20 mouse cellular contexts compared by ENCODE assay signal in the genomic region with DNA sequence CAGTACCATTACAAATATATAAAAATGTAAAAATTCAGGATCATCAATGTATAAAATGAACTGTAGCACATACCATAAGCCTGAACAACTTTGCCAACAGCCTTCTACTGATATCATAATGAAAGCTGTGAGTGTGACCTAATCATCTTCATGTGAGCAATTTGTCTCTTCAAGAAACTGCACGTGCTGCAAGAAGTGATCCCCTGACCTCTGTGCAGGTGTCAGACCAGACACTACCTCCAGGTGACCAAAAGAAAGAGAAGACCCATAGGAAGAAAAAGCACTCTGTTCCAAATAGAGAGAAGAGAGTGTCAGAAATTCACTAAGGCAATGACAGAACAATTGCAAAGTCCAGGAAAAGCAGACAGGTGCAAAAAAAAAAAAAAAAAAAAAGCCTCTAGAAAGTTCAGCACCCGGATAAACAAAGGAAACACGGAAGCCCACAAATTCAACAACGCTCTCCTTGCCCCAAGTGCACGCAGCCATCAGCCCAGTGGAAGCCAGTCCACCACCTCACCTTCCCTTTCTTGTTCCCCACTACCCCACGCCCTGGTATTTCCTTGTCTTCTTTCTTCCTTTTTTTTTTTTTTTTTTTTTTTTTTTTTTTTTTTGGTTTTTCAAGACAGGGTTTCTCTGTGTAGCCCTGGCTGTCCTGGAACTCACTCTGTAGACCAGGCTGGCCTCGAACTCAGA. TPM values are rescaled to one million over a fixed set of nuclear protein-coding genes. Genes with fewer than 3 reads are reported as not detected.
DNase-seq lines count a peak whose midpoint lies in the region; ATAC-seq and TF ChIP-seq lines count a peak whose summit lies in the region.
"Had no signal": no experiment of that assay in that cellular context is flagged by ENCODE, and none has a peak within 500 bp of the region (broad histone marks: within the 10 kb centered on the region; RNA-seq: fewer than 3 reads in every experiment).

No protein-coding gene starts in this region.

- no peaks in the 10 kb centered on the region for H3K27me3 ChIP-seq in hindbrain, postnatal 0 days (ENCODE audit: insufficient read depth, low read length)
- no peaks in the 10 kb centered on the region for H3K27me3 ChIP-seq in embryonic facial prominence, embryonic 10.5 days (replicated peaks; ENCODE audit: low read depth, poor library complexity, severe bottlenecking)
- H3K27me3 ChIP-seq: embryonic facial prominence, embryonic 12.5 days; forebrain, embryonic 13.5 days; forebrain, embryonic 15.5 days had no signal

- WGBS in hindbrain, postnatal 0 days, result 82% methylated on average over 7 of the region's 7 CpGs
- 82% methylated on average over 7 of the region's 7 CpGs for WGBS in embryonic facial prominence, embryonic 10.5 days

- in situ Hi-C loops in ES-E14 (cut with MboI; ENCODE audit: low sequenced_read_pairs in 2 of 2, unreplicated experiment in 2 of 2), result no loop called here

- peaks cover 0 to 1% of the 10 kb centered on the region in 2 experiments; a peak in 1 of 4 replicates for H3K4me1 ChIP-seq in ES-E14 (ENCODE audit: control insufficient read depth in 2 of 2, insufficient read depth in 2 of 2, low read length in 2 of 2, poor library complexity in 1 of 2)
- H3K4me1 ChIP-seq in hindbrain, postnatal 0 days (ENCODE audit: insufficient read depth, low read length), result no peaks in the 10 kb centered on the region
- peaks cover 6% of the 10 kb centered on the region for H3K4me1 ChIP-seq in embryonic facial prominence, embryonic 10.5 days
- H3K4me1 ChIP-seq: forebrain, embryonic 15.5 days had no signal

- no peak overlapping the region for H3K4me3 ChIP-seq in ES-E14 (ENCODE audit: insufficient read depth in 1 of 2, low read depth in 1 of 2, low read length in 2 of 2, poor library complexity in 1 of 2, severe bottlenecking in 1 of 2)
- H3K4me3 ChIP-seq in hindbrain, postnatal 0 days (ENCODE audit: low read length), result no peak overlapping the region
- H3K4me3 ChIP-seq in embryonic facial prominence, embryonic 10.5 days, result no peak overlapping the region
- H3K4me3 ChIP-seq: embryonic facial prominence, embryonic 12.5 days; forebrain, embryonic 13.5 days; forebrain, embryonic 15.5 days had no signal

- DNase-seq in A20 (ENCODE audit: low read depth, low spot score), result peak; percentile 61
- DNase-seq in ES-E14 (ENCODE audit: low read depth, low spot score), result no peak
- no peak for DNase-seq in hindbrain, postnatal 0 days (ENCODE audit: low spot score)
- no peak for DNase-seq in heart, adult 8-10 months (ENCODE audit: low spot score)
- DNase-seq in embryonic facial prominence, embryonic 10.5 days (ENCODE audit: low spot score), result no peak
- DNase-seq: adrenal gland, adult 2 months; adrenal gland, postnatal 10 days; adrenal gland, postnatal 25 days; cerebellum, adult 11 months; cerebellum, adult 18-20 months; cerebellum, adult 8-10 months; cerebellum, adult 9-11 months; cerebellum, postnatal 14 days; cerebellum, postnatal 36 days; embryo, embryonic 11 days; forebrain, postnatal 0 days had no signal

- no peaks in the 10 kb centered on the region for H3K9me3 ChIP-seq in ES-E14 (ENCODE audit: control insufficient read depth, insufficient read depth, low read depth, low read length)
- H3K9me3 ChIP-seq in hindbrain, postnatal 0 days (ENCODE audit: low read length), result no peaks in the 10 kb centered on the region
- H3K9me3 ChIP-seq in embryonic facial prominence, embryonic 10.5 days, result no peaks in the 10 kb centered on the region
- H3K9me3 ChIP-seq: embryonic facial prominence, embryonic 12.5 days; forebrain, embryonic 13.5 days; forebrain, embryonic 15.5 days had no signal

- H3K36me3 ChIP-seq in ES-E14 (ENCODE audit: control insufficient read depth, insufficient read depth, low read length, poor library complexity, severe bottlenecking), result no peaks in the 10 kb centered on the region
- no peaks in the 10 kb centered on the region for H3K36me3 ChIP-seq in hindbrain, postnatal 0 days (ENCODE audit: insufficient read depth, low read length)
- H3K36me3 ChIP-seq in embryonic facial prominence, embryonic 10.5 days (replicated peaks), result no peaks in the 10 kb centered on the region
- H3K36me3 ChIP-seq: embryonic facial prominence, embryonic 12.5 days; forebrain, embryonic 15.5 days had no signal

- no peak overlapping the region for H3K27ac ChIP-seq in ES-E14 (ENCODE audit: insufficient read depth, low read depth, low read length, poor library complexity, severe bottlenecking)
- no peak overlapping the region for H3K27ac ChIP-seq in hindbrain, postnatal 0 days
- no peak overlapping the region for H3K27ac ChIP-seq in embryonic facial prominence, embryonic 10.5 days (replicated peaks)
- H3K27ac ChIP-seq: embryonic facial prominence, embryonic 12.5 days; forebrain, embryonic 13.5 days; forebrain, embryonic 15.5 days had no signal

- TF ChIP-seq CTCF in hindbrain, postnatal 0 days (IDR thresholded peaks at IDR 0.05; ENCODE audit: low read depth), result no peak

- H3K4me2 ChIP-seq in hindbrain, postnatal 0 days (ENCODE audit: low read depth, low read length), result no peak overlapping the region
- H3K4me2 ChIP-seq: embryonic facial prominence, embryonic 12.5 days; forebrain, embryonic 13.5 days; forebrain, embryonic 15.5 days had no signal

- peak; percentile 54; the same call in 1 of the 2 replicates for ATAC-seq in megakaryocyte, adult 5-6 weeks (ENCODE audit: poor library complexity, severe bottlenecking)
- no peak for ATAC-seq in hindbrain, postnatal 0 days
- ATAC-seq: forebrain, embryonic 13.5 days; forebrain, embryonic 15.5 days; forebrain, postnatal 0 days had no signal

- no peak overlapping the region for H3K9ac ChIP-seq in ES-E14 (ENCODE audit: insufficient read depth, low read depth, low read length, poor library complexity, severe bottlenecking)
- no peak overlapping the region for H3K9ac ChIP-seq in hindbrain, postnatal 0 days (replicated peaks; ENCODE audit: low read length)
- H3K9ac ChIP-seq: embryonic facial prominence, embryonic 12.5 days; forebrain, embryonic 13.5 days; forebrain, embryonic 15.5 days; forebrain, postnatal 0 days had no signal

TF ChIP-seq in ES-E14, 5 proteins besides CTCF, POLR2A, EP300 and RAD21:
- TF ChIP-seq ZNF384 (IDR thresholded peaks at IDR 0.05; ENCODE audit: low read depth, low read length), result peak; percentile 86
- TF ChIP-seq HCFC1 (IDR thresholded peaks at IDR 0.05; ENCODE audit: borderline replicate concordance, insufficient read depth, low read length), result no peak
TF ChIP-seq in ES-E14: peak in this region for 1.

RNA-seq across cellular contexts. Expression of gene Rabgap1l, which starts 47.6 kb away (rescaled TPM):
- total RNA-seq in ES-E14 (2012; rRNA removed), result 10.3 and 18.1 TPM in 2 replicates
- 60.8 and 78.6 TPM in 2 replicates for total RNA-seq in megakaryocyte, adult 5-6 weeks (2015)
- 96.4 and 99.5 TPM in 2 replicates for total RNA-seq in megakaryocyte, adult 5-6 weeks (2017)
- total RNA-seq in hindbrain, postnatal 0 days (2014; rRNA removed), result 70.5 and 78.7 TPM in 2 replicates
- 24.3 and 28.5 TPM in 2 replicates for polyA plus RNA-seq in hindbrain, postnatal 0 days (2015; fragmentation: Nextera tagmentation; extraction: Ambion mirVana)
- total RNA-seq in heart, adult 8-10 months (2022), result 10 to 100 TPM; 61.7 to 86.7 (median 68.5) TPM
- 10.5 and 11.2 TPM in 2 replicates for polyA plus RNA-seq in embryonic facial prominence, embryonic 10.5 days (2016; fragmentation: Nextera tagmentation; extraction: Ambion mirVana)
